Mouse (Mus musculus) gastrocnemius, postnatal 25 days (tissue): ENCODE data around the gene Grk2. TPM values are rescaled to one million over a fixed set of nuclear protein-coding genes. Genes with fewer than 3 reads are reported as not detected.
A peak's percentile ranks its signal among the peaks of the same experiment; 100 is the strongest.

Source experiments
- DNase-seq: peaks from one replicate; pipeline ENCODE4 v3.0.0; 2022
- total RNA-seq, 2 experiments: library from RNA; stranded (reverse); gene quantifications; 1 replicate in 1 of 2; 2 replicates in 1 of 2; pipeline ENCODE4 v1.2.3; 2021

Gene Grk2
- total RNA-seq, 2 experiments from 2014 or later = 39.2 to 47.9 TPM

DNA sequence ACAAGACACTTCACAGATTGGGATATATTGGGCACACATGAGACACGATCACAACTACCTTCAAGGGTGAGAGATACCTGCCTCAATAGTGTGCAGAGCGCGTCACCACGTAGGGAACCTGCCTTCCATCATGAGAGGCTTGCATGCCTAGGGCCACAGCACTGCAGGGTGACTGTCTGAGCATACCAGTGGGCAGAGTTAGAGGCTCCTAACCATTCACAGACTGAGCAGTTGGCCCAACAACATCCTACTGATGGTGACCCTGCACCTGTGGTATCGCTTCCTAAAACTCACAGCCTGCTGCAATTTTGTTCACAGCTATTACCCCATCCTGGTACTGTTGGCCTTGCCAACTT lies 2.4 kb downstream of the Grk2 start:
- no peak for DNase-seq

DNA sequence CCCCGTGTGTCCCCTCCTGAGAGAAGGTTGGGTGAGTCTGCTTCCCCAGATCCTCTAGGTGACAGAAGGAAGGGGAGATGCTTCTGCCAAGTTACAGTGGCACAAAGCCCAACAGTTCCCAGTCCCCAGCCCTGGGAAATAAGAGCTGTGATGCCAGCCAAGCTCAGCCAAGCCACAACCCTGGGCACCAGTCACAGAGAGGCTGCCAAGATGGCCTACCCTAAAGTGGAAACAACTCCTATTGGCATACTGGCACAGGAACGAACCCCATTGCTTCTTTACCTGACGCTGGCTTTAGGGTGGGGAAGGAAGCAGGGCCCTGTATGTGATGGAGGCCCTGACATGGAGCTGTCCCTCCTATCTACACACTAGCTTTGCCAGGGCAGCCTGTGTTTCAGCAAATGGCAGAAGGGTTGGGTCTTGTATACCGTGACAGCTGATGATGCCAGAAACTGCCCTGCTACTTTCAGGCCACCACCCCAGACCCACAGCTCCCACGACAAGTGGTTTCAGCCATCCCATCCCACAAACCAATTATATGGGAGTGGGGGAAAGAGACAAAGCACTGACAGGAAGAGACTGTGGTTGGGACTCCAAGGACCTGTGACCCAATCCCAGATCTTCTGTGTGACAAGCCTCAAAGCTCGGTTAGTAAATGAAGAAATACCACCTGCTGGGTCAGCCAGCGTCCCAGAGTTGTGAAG lies 2.9 kb downstream of the Grk2 start:
- DNase-seq = peak; percentile 75

DNA sequence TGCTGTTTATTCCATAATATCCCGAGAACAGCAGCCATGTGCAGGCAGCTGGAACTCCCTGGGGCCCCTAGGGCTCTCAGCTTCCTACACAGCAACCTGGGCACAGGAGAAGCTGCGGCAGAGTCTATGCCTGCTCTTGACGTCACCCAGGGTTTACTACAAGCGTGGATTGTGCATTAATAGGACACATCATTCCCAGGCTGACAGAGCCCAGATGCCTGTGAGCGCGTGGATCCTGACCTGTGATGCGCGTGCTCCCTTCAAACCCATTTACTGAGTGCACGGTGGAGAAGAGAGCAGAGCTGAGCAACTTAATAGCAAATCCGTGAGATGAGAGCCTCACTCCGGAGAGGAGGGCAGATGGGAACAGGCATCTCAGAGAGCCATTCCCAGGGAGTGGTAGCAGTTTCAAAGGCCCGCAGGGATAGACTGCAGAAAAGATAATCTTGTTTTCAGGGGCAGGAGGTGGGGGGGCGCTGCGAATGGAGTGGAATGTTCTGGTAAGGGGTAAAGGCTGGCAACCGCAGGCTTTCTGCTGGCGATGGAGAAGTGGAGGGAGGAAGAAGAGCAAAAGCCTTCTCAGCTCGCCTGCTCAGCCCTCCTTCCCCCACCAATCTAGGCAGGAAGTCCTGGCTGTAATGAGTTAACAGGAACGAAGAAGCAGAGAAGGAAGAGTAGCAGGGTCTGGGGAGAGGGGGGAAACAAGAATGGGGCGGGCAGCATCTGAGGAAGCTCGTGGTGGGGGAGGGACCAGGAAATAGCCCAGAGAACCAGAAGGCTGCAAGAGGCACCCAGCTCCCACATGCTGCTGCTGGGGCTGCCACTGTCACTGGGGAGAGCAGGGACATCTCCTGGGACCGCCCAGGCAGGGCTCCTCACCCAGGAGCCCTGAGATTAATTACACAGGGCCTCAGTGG lies 4.0 kb downstream of the Grk2 start:
- peak; percentile 57 for DNase-seq

DNA sequence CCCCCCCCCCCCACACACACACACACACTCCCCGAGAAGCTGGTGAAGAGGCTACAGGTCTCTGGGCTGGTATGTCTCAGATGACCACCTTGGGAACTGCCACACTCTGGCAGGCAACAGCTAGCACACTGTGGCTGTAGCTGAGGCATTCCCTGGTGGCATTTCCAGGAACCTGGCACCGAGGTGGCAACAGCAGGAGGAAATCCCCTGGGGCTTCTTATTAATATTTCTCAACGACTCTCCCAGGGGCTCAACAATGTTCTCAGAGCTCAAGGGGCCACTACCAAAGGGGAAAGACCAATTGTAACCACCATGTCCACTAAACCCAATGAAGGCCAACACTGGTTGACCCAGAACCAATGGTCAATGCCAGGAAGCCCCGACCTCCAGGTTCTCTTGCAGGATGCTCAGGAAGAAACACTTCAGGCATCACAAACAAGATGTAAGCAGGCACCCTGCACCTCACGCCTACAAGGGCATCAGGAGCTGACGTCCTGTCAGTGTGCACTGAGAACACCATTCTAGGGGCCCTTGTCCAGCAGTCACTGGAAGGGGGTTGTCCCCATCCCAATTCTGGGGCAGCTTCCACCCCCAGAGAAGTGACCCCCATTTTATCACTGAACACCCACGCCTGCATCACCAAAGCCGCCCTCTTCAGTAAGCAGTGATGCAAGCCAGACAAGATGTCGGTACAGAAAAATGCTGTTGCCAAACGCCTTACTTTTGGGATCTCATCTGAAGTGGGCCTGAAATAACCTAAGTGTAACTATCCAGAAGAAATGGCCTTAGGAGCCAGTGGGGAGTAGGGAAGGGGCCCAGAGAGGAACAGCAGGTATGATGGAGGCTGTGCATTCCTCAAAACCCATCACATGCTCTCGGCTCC lies 4.9 kb downstream of the Grk2 start:
- DNase-seq = no peak

- peak; percentile 51 for DNase-seq
Observed at GRCm38 (mm10) chr19:4300271-4300704, 5.7 kb downstream of the Grk2 start.

GRCm38 (mm10) chr19:4299574-4300270 lies 6.3 kb downstream of the Grk2 start:
- DNase-seq = no peak

GRCm38 (mm10) chr19:4299126-4299525 lies 6.9 kb downstream of the Grk2 start:
- DNase-seq = no peak

- no peak for DNase-seq
Observed at GRCm38 (mm10) chr19:4298322-4299121, 7.5 kb downstream of the Grk2 start.

DNA sequence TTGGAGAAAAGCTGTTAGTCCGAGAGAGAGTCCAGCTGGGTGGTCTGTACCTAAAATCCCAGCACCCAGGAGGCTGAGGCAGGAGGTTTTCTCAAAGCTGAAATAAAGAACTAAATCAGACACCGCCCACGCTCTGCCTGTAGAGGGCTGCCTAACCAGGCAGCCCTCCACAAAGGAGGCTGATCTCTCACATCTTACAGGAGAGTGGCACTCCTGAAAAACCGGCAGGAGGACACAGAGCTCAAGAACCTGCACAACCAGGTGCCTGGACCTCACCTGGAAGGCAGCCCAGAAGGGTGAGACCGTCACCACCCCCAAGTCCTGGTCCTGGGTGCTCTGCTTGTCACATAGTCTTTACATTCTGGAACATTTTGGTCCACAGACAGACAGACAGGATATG lies 8.2 kb downstream of the Grk2 start:
- no peak for DNase-seq

DNA sequence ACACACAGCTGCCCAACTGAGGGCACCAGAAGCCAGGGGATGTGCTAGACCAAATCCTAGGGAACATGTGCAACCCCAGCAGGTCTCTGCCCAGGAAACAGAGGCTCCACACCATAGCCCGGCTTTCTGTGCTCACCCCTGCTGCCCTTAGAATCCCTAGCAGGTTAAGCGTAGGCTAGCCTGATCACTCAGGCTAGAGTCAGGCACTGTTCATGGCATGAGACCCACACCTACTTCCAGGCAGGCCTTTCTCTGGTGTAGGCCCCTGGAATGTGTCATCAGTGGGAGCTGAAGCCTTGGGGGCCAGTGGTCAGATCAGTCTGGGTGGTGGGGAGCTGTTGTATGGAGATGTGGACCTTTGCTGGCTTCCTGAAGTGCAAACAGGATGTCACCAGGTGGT lies 9.4 kb downstream of the Grk2 start:
- DNase-seq = no peak

DNA sequence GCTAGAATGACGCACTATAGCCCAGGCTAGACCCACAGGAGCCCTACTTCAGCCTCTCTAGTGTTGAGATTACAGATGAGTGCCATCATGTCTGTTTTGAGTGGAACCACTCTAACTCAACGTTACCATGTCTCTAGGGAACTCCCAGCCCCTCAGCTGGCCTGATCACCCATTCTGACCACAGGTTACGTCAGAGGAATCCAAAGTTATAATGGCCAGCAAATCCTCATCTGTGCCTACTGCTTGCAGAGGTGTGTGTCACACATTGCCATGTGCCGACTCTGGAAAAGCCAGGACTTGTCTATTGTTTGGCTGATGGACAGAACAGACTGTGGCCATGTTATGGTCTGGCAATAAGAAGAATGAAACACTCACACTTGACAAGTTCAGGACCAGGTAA lies 10.6 kb downstream of the Grk2 start:
- no peak for DNase-seq

DNA sequence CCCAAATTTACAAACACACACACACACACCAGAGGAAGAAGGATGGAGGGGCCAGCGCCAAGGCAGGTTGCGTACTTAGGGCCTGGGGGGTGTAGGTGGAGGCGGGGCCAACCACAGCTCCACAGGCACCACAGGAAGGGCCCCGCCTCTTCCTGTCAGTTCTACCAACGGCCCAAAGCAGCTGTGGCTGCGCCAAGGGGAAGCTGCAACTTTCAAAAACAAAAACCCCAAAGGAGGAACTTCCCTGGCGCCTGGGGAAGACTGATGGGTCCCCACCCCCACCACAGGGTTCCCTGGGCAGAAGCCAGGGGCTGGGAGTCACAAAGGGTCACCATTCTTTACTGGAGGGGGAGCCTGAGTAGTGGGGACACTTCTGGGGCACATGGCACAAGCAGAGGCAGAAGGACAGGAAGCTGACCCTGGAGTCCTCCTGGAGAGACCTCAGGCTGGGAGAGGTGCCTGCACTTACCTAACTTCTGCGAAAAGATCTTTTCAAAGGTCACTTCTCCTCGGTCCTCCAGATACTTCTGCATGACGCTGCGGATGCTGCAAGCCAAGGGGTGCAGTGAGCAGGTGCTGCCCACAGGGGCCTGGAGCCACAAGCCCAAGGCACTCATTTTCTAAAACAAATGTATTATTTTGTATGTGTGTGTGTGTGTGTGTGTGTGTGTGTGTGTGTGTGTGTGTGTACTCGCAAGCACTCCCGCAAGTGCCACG lies 11.5 kb downstream of the Grk2 start:
- peak; percentile 71 for DNase-seq

- no peak for DNase-seq
Observed at GRCm38 (mm10) chr19:4291161-4291560, 14.9 kb downstream of the Grk2 start.

- DNase-seq = no peak
Observed at GRCm38 (mm10) chr19:4290749-4291148, 15.3 kb downstream of the Grk2 start.

- DNase-seq = no peak
Observed at GRCm38 (mm10) chr19:4283653-4284052, 22.4 kb downstream of the Grk2 start.

DNA sequence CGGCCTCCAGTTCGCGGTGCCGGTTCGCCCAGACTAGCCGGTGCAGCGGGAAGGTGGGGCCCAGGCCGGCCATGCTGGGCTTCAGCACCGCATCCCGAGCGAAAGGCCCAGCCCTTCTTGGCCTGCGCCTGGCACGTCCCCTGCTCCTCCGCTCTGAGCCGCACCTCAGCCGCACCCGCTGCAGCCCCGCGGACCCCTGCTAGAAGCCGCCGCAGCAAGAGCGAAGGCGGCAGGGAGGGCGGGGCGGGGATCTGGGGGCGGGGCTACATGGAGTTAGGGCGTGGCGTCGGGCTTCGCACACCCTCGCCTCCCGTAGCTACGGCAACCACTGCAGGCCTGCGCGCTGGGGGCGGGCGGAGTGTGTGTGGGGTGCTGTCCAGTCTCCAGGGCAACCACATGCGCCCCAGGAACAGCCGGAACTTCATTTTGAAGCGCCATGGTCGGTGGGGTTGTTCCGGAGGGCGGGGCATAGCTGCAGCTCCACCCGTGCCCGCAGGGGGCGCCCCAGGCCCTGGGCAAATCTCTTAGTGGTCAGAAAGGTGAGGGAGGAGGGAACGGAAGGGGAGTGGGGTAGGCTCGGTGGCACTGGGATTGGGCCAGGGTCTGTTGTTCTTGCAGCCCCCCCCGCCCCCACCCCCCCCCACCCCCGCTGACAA lies 23.0 kb downstream of the Grk2 start, which contains the start of gene Ankrd13d:
Ankrd13d (minus strand) TSS at position 240 of the 656 bp plus-strand sequence.
- peak; percentile 82 for DNase-seq

DNA sequence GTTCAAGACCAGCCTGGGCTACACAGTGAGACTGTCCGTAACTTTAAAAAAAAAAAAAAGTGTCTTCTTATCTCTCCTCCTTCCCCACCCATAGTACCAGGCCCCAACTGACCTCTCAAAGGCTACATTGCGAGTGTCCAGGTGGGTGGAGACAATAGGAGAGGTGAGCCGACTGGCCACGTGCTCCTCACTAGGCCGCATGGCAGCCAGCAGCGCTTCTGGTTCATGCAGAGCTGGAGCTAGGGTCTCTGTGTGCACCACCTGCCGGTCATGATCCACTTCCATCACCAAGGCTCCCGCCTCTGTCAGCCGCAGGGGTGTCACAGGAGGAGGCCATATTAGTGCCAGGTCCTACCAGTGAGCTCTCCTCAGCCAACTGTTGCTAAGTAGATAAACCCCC lies 25.6 kb downstream of the Grk2 start:
- no peak for DNase-seq

DNA sequence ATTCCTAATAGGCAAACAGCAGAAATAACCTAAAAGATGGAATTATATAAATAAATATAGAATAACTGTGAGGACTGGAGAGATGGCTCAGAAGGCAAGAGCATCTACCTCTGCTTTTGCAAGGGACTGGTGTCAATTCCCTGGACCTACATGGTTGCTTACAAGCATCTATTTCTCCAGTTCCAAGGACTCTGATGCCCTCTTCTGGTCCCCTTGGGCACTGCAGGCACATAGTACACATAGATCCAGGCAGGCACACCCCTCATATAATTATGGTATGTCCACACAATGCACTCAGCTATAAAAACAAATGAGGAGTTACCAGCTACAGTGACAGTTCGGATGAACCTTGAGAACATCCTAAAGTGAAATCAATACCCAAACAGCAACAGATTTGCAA lies 26.5 kb downstream of the Grk2 start:
- no peak for DNase-seq

DNA sequence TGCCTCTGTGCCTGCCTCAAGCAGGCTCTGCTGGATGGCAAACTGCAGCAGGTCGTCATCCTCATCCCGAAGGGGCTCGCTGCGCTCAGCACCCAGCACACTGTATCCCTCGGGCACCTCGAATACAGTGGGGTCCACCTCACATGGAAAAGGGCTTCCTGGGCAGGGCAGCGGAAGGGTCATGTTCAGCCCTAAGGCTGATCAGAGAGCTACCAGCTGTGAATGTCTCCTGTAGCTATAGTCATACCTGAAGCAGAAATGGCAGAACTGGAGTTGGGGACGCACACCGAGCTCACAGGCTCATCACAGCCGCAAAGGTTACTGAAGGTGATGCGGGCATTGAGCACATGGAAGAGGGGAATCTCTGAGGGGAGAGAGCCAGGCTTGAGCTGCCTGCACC lies 35.0 kb downstream of the Grk2 start:
- DNase-seq = no peak

- DNase-seq = no peak
Observed at GRCm38 (mm10) chr19:4270187-4270586, 35.8 kb downstream of the Grk2 start.
